Mouse (Mus musculus): ENCODE results near the gene Bri3. TPM values are rescaled to one million over a fixed set of nuclear protein-coding genes. Genes with fewer than 3 reads are reported as not detected.
"Not testable (repeated sequence)": the region's sequence is repeated elsewhere in the genome, so short reads cannot be mapped to it uniquely, and the experiment has no call there.

The Bri3 gene
- total RNA-seq, 2 experiments from 2014 or later = 44.2 to 48.4 TPM

GRCm38 (mm10) chr5:144295357-144295756 is 51.1 kb downstream of the Bri3 start:
- DNase-seq = no peak

- no peak for DNase-seq
Observed at GRCm38 (mm10) chr5:144296090-144296604, 51.9 kb downstream of the Bri3 start.

GRCm38 (mm10) chr5:144303071-144303470 is 58.8 kb downstream of the Bri3 start:
- no peak for DNase-seq

GRCm38 (mm10) chr5:144308929-144309328 is 64.7 kb downstream of the Bri3 start:
- no peak for DNase-seq

- no peak for DNase-seq
Observed at GRCm38 (mm10) chr5:144312183-144312582, 67.9 kb downstream of the Bri3 start.

- no peak for DNase-seq
Observed at GRCm38 (mm10) chr5:144313335-144313734, 69.1 kb downstream of the Bri3 start.

- DNase-seq = no peak
Observed at GRCm38 (mm10) chr5:144314731-144315494, 70.7 kb downstream of the Bri3 start.

GRCm38 (mm10) chr5:144316442-144316841 is 72.2 kb downstream of the Bri3 start:
- DNase-seq = no peak

- no peak for DNase-seq
Observed at GRCm38 (mm10) chr5:144317426-144317825, 73.2 kb downstream of the Bri3 start.

- DNase-seq = no peak
Observed at GRCm38 (mm10) chr5:144318286-144318685, 74.0 kb downstream of the Bri3 start.

GRCm38 (mm10) chr5:144321681-144322080 is 77.4 kb downstream of the Bri3 start:
- DNase-seq = no peak

- DNase-seq = no peak
Observed at GRCm38 (mm10) chr5:144322717-144323116, 78.5 kb downstream of the Bri3 start.

- DNase-seq = no peak
Observed at GRCm38 (mm10) chr5:144334010-144334409, 89.8 kb downstream of the Bri3 start.

GRCm38 (mm10) chr5:144335357-144335756 is 91.1 kb downstream of the Bri3 start:
- DNase-seq = not testable (repeated sequence)

- DNase-seq = no peak
Observed at GRCm38 (mm10) chr5:144338787-144339186, 94.5 kb downstream of the Bri3 start.

- DNase-seq = no peak
Observed at GRCm38 (mm10) chr5:144341085-144341484, 96.8 kb downstream of the Bri3 start.

- DNase-seq = no peak
Observed at GRCm38 (mm10) chr5:144344592-144344991, 100.4 kb downstream of the Bri3 start.

GRCm38 (mm10) chr5:144351185-144351584 is 106.9 kb downstream of the Bri3 start:
- DNase-seq = no peak

GRCm38 (mm10) chr5:144352250-144353047 is 108.2 kb downstream of the Bri3 start:
- no peak for DNase-seq

- DNase-seq = no peak
Observed at GRCm38 (mm10) chr5:144356776-144357455, 112.7 kb downstream of the Bri3 start.

GRCm38 (mm10) chr5:144357551-144357880 is 113.3 kb downstream of the Bri3 start:
- no peak for DNase-seq

GRCm38 (mm10) chr5:144357881-144358591 is 113.8 kb downstream of the Bri3 start, which contains the start of gene Baiap2l1:
Gene Baiap2l1 (minus strand): TSS chr5:144358112.
- DNase-seq = peak; percentile 74

Measured in gastrocnemius, postnatal 10 days (tissue).